Mouse (Mus musculus): ENCODE measurements at regions not wholly inside any gene's neighbourhood (a gene's known extent, or its start where the extent isn't known, plus 50 kb on each side); places are given as distances from the start of the nearest gene placed in this dataset.

DNA sequence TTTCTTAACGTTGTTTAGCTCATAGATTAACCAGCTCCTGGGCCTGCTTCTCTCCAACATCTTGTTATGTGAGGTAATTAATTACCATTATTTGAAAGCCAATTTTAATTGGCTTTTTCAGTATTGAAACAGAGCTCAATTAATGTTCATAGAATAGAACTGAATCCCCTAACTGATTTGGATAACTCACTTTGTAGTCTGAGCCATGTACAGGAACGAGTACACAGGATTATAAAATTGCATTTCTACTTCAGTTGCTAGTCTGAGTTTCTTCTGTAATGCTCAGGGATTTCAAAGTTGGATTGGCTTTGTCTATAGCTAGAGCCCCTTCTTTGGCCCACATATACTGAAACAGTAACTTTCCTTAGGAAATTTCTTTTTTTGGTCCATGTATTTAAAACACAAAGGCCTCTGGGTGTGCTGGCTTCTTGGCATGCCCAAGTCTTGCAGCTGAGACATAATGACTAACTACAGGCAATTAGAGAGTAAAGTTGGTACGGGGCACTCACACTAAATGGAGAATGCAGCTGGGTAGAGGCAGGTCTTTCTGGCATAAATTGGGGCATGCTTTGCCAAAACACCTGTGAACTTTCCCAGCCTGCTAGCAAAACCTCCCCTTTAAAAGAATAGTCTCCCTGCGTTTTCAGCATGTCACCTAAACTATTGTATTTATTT is 143.1 kb downstream of the Edem1 start:
- no peak overlapping the region for H3K4me2 ChIP-seq (replicated peaks)
- no peaks in the 10 kb centered on the region for H3K36me3 ChIP-seq
- H3K4me3 ChIP-seq (replicated peaks), result no peak overlapping the region
- no peaks in the 10 kb centered on the region for H3K27me3 ChIP-seq
- H3K27ac ChIP-seq, result no peak overlapping the region
- 80% methylated on average over 4 of the region's 4 CpGs for WGBS
- no peaks in the 10 kb centered on the region for H3K9me3 ChIP-seq
- no peak for ATAC-seq
- H3K4me1 ChIP-seq (replicated peaks), result no peaks in the 10 kb centered on the region
- no peak overlapping the region for H3K9ac ChIP-seq (replicated peaks)

GRCm38 (mm10) chr6:108973701-108974100 is 145.3 kb downstream of the Edem1 start:
- no peak overlapping the region for H3K9ac ChIP-seq (replicated peaks)
- WGBS, result 87% methylated on average over 2 of the region's 2 CpGs
- H3K27ac ChIP-seq, result no peak overlapping the region
- ATAC-seq, result no peak
- H3K9me3 ChIP-seq, result no peaks in the 10 kb centered on the region
- H3K36me3 ChIP-seq, result no peaks in the 10 kb centered on the region
- H3K27me3 ChIP-seq, result no peaks in the 10 kb centered on the region
- no peaks in the 10 kb centered on the region for H3K4me1 ChIP-seq (replicated peaks)
- no peak overlapping the region for H3K4me2 ChIP-seq (replicated peaks)
- no peak overlapping the region for H3K4me3 ChIP-seq (replicated peaks)

DNA sequence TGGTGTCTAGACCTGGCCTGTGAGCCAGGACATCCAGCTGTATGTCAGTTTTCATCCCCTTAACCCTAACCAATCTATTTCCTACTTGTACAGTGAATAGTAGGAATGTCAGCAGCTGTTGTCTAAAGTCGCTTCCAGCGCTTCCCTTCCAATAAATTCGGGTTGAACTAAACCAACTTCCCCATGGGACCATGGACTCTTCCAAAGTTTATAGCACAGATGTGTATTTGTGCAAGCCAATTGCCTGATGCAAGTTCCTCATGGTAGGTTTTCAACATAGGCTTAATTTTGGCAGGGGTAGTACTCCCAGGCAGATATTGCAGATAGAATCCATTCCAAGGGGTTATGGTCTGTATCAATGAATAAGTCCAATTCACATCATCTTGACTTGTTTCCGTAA is 161.1 kb downstream of the Edem1 start:
- no peaks in the 10 kb centered on the region for H3K27me3 ChIP-seq
- WGBS, result 93% methylated on average over 4 of the region's 4 CpGs

DNA sequence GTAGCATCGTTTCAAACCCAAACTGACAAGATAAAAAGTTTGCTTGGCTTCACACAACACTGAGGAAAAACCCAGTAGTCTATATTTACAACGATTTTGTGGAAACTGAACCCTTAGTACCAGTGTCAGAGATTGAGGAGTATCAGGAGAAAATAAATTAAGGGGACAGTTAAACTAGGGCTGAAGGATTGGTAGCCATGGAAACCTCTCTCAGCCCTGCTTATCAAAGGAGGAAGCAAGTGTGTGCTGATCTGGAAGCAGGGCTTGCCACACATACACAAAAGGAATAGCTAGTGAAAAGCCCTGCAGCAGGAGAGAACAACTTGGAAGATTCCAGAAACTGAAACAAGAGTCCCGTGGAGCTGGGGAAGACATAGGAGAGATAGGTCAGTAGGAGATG is 165.3 kb downstream of the Edem1 start:
- WGBS, result 46% methylated on average over 3 of the region's 3 CpGs
- H3K27me3 ChIP-seq, result no peaks in the 10 kb centered on the region
- no peaks in the 10 kb centered on the region for H3K9me3 ChIP-seq
- H3K4me1 ChIP-seq (replicated peaks), result 0 out of 2 replicates have a peak, but pooled peaks cover 2% of the 10 kb centered on the region
- no peak overlapping the region for H3K4me3 ChIP-seq (replicated peaks)
- H3K27ac ChIP-seq, result no peak overlapping the region
- H3K36me3 ChIP-seq, result no peaks in the 10 kb centered on the region
- H3K4me2 ChIP-seq (replicated peaks), result no peak overlapping the region
- H3K9ac ChIP-seq (replicated peaks), result no peak overlapping the region
- ATAC-seq, result no peak

More for the DNA sequence above, 161.1 kb downstream of the Edem1 start:
- no peak overlapping the region for H3K4me2 ChIP-seq (replicated peaks)
- H3K36me3 ChIP-seq, result no peaks in the 10 kb centered on the region
- 0 out of 2 replicates have a peak, but pooled peaks cover 2% of the 10 kb centered on the region for H3K4me1 ChIP-seq (replicated peaks)
- H3K27ac ChIP-seq, result no peak overlapping the region
- H3K9ac ChIP-seq (replicated peaks), result no peak overlapping the region
- ATAC-seq, result no peak
- no peak overlapping the region for H3K4me3 ChIP-seq (replicated peaks)
- H3K9me3 ChIP-seq, result no peaks in the 10 kb centered on the region

DNA sequence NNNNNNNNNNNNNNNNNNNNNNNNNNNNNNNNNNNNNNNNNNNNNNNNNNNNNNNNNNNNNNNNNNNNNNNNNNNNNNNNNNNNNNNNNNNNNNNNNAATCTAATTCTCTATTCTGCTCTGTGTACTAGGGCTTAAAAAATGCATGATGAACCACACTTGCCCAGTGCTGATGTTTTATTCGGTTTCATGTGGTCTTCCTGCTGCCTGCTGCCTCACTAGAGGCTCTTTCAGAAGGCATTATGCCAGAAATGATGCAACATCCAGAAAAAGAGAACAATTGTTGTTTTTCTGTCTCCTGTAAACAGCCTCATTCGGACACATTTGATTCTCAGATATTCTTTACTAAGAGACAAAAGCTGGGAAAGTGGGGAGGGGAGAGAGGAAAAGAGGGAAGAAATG is 176.0 kb downstream of the Edem1 start:
- no peaks in the 10 kb centered on the region for H3K9me3 ChIP-seq
- no peak; the same call in 1 of the 2 replicates for ATAC-seq
- no peak overlapping the region for H3K4me2 ChIP-seq (replicated peaks)
- no peak overlapping the region for H3K9ac ChIP-seq (replicated peaks)
- no peak overlapping the region for H3K27ac ChIP-seq
- no peak overlapping the region for H3K4me3 ChIP-seq (replicated peaks)
- no peaks in the 10 kb centered on the region for H3K36me3 ChIP-seq
- H3K4me1 ChIP-seq (replicated peaks), result no peaks in the 10 kb centered on the region; the same call in 1 of the 2 replicates
- 58% methylated on average over 2 of the region's 2 CpGs for WGBS
- H3K27me3 ChIP-seq, result no peaks in the 10 kb centered on the region

DNA sequence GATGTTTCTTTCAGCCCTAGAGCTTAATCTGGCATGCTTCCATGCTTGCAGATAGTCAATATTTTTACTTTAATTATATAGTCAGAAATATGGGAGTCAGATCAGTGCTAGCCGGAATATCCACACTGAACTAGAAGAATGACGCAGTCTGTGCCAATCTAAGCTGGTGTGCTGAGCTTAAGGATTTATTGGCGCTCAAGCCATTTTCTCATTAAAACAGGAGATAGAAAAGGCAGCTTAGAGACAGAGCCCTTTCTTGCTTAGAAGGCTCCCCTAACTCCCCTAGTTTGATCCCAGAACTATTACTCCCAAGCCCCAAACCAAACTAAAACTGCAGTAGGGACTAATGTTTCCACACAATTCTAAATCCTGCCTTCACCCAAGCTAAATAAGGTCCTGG is 180.9 kb downstream of the Edem1 start:
- no peak overlapping the region for H3K4me3 ChIP-seq (replicated peaks)
- WGBS, result 77% methylated on average over 3 of the region's 3 CpGs
- no peaks in the 10 kb centered on the region for H3K36me3 ChIP-seq
- no peak overlapping the region for H3K4me2 ChIP-seq (replicated peaks)
- H3K9me3 ChIP-seq, result no peaks in the 10 kb centered on the region
- H3K4me1 ChIP-seq (replicated peaks), result 0 out of 2 replicates have a peak, but pooled peaks cover 2% of the 10 kb centered on the region
- no peak overlapping the region for H3K27ac ChIP-seq
- H3K27me3 ChIP-seq, result no peaks in the 10 kb centered on the region
- peak; percentile 37; the same call in 1 of the 2 replicates for ATAC-seq
- no peak overlapping the region for H3K9ac ChIP-seq (replicated peaks)

DNA sequence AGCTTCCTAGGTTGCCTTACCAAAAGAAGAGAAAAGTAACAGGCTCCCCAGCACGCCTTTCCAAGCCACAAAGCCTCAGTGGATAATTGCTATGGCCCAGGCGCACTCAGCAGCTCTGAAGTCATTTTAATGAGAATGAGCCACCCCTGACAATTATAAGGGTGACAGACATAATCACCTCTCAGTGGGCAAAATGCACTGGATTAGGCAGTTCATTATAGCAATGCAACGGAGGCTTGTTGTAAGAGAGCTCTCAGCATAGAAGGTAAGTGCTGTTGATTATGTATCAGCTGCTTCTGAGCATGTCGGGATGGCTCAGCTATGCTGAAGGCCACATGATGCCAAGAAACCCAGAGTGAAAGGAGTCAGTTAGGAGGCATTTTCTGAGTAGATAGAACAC is 181.4 kb downstream of the Edem1 start:
- 21% methylated on average over 4 of the region's 4 CpGs for WGBS

GRCm38 (mm10) chr6:109019731-109020130 is 191.3 kb downstream of the Edem1 start:
- Histone ChIP-seq H3K27me3 (no peaks in the 10 kb centered on the region), H3K4me2 (replicated peaks) (no peak overlapping the region), H3K4me1 (replicated peaks) (no peaks in the 10 kb centered on the region), H3K9ac (replicated peaks) (no peak overlapping the region), H3K4me3 (replicated peaks) (no peak overlapping the region), H3K36me3 (no peaks in the 10 kb centered on the region), H3K9me3 (no peaks in the 10 kb centered on the region), H3K27ac (no peak overlapping the region)
- 90% methylated on average over 2 of the region's 2 CpGs for WGBS
- no peak for ATAC-seq

More for the DNA sequence above, 181.4 kb downstream of the Edem1 start:
- H3K4me3 ChIP-seq (replicated peaks), result no peak overlapping the region
- no peaks in the 10 kb centered on the region for H3K9me3 ChIP-seq
- H3K27ac ChIP-seq, result no peak overlapping the region
- H3K27me3 ChIP-seq, result no peaks in the 10 kb centered on the region
- 0 out of 2 replicates have a peak, but pooled peaks cover 2% of the 10 kb centered on the region for H3K4me1 ChIP-seq (replicated peaks)
- no peak overlapping the region for H3K9ac ChIP-seq (replicated peaks)
- peak; percentile 84 for ATAC-seq
- no peaks in the 10 kb centered on the region for H3K36me3 ChIP-seq
- H3K4me2 ChIP-seq (replicated peaks), result no peak overlapping the region

All from midbrain, embryonic 13.5 days (tissue).